Mouse (Mus musculus): ENCODE data around the gene Birc5.

DNA sequence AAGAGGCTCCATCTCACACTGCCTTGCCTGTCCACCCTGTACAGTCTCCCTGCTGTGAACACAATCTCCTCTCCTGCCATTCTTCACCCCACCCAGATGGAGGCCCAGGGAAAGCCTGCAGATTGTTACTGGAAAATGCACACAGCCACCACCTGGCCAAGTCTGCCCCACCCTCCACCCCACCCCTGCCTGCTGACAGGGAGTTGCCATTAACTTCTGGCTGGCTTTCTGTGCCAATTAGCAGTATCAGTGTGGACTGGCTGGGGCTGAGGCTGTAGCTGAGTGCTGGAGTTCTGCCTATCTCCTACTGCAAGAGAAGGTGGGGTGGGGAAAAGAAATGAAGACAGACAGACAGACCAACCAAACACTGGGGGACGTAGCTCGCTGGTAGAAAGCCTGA lies 10.5 kb upstream of the Birc5 start:
- TF ChIP-seq GATA1 (IDR thresholded peaks at IDR 0.05; ENCODE audit: borderline replicate concordance, low read length) (no peak), FLI1 (IDR thresholded peaks at IDR 0.05; ENCODE audit: low read length) (no peak)

All from megakaryocyte, embryonic 14.5 days (primary cell).